Mouse (Mus musculus) mesoderm, embryonic 11.5 days (tissue): ENCODE results near the gene Cntn1.
A peak's percentile ranks its signal among the peaks of the same experiment; 100 is the strongest.
"Not testable (repeated sequence)": the region's sequence is repeated elsewhere in the genome, so short reads cannot be mapped to it uniquely, and the experiment has no call there.

Experiments used
- DNase-seq: peaks from one replicate; pipeline ENCODE4 v3.0.0-alpha.2; 2012; ENCODE audit warnings: low read depth, low spot score

The Cntn1 gene

GRCm38 (mm10) chr15:92268741-92269322 is 217.9 kb downstream of the Cntn1 start:
- no peak for DNase-seq

DNA sequence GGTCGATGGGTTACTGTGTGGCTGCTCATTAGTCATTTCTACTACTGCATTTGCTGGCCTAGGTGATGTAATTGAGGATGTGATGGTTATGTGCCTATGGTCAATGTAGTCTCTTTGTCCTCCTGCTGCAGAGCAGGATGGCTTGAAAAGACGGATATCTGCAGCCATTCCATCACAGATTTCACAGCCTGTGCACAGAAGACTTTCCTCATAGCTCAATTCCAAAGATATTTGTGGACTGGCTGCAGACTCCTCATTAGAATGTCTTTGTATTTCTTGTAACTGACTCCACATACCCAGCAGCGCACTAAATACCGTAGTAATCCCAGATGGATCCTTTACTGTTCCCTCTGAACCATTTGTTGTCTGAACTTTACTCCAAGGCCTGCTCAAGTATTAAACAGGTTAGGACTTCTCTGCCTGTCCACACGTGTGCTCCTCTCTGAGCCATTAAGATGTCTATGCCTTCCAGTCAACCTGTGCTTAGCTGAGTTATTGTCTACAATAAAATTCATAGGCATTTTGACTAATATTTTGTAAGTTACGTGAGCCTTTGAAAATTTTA is 220.9 kb downstream of the Cntn1 start:
- DNase-seq: no peak

DNA sequence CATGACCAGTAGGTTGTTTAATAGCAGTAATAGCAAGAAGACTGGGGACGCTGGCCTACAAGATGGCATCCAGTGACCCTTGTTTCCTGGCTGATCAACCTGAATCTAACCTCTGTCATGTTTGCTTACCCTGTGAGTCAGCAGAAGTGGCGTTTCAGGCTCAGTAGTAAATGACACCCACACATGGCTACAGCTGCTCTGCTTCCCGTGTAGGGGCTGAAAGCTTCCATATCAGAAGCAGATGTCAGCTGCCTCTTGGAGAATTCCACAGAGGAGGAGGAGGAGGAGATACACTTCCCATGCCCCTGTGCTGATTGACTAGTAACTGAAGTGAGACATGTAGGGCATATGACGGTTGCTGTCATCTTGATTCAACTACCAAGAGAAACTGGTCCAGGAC is 225.9 kb downstream of the Cntn1 start:
- peak; percentile 45 for DNase-seq

DNA sequence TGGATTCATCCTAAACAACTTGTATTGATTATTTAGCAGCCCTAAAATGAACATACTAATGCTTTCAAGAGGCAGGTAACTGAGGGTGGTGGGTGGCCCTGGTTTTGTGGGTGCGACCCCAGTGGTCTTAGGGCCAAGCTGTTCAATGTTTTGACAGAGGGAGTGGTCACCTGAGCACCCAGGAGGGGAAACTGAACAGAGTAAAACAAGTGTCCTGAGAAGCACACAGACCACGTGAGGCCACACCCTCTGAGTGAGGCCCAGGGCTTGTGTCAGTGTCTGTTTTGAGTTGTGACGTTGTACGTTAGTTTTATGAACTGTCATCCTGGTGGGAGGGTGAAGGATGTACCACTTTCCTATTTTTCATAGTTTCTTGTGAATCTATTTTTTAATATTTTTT is 227.0 kb downstream of the Cntn1 start:
- no peak for DNase-seq

GRCm38 (mm10) chr15:92280966-92281365 is 230.0 kb downstream of the Cntn1 start:
- DNase-seq: no peak

GRCm38 (mm10) chr15:92287616-92288015 is 236.7 kb downstream of the Cntn1 start:
- DNase-seq: no peak

GRCm38 (mm10) chr15:92296479-92296878 is 245.5 kb downstream of the Cntn1 start:
- DNase-seq: no peak

DNA sequence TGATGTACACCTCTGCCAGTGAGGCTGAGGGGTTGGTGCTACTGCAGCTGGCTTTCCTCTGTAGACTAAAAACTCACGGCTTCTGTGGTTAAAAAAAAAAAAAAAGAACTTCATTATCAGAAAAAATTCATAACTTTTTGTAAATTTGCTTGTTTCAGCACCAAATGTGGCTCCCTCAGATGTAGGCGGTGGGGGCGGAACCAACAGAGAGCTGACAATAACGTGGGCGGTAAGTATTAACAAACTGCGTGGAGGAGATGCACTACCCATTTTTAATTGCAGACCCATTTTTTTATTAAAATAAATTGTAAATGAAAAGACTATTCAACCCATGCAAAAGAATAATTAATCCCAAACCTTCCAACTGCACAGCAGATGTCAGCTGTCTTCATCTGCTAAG is 251.8 kb downstream of the Cntn1 start:
- no peak for DNase-seq

DNA sequence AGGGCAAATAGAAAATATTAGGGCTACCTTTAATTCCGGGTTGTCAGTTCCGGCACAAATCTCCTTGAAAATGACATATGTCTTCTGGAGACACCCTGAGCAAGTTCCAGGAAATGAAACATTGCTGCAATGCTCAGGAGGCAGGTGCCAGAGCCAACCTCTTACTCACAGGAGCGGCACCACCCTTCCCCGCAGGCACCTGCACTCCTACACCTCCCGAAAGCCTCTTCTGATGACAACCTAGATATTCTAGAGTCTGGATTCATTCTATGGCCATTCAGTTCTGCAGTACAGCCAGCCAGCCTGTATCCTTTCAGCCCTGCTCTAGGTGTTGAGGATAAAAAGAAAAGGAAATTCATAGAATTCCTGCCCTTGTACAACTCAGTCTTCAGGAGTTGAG is 253.3 kb downstream of the Cntn1 start:
- no peak for DNase-seq

GRCm38 (mm10) chr15:92321959-92322358 is 271.0 kb downstream of the Cntn1 start:
- no peak for DNase-seq

DNA sequence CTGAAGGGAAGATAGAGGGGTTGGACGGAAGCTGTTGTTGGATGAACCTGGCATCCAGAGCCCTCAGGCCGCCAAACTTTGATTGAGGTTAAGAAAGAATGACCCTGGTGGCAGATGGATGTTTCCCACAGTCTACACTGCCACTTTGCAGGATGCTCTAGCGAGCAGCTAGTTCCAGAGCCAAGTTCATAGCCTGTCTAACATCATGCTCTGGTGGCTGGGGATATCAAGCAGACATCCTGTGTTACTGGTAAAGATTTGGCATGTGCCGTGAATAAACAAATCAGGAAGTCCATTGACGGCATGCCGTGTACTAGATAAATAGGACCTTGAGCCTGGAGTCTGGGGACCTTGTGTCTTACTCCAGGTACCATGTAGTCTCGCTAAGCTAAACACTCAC is 276.1 kb downstream of the Cntn1 start:
- no peak for DNase-seq

DNA sequence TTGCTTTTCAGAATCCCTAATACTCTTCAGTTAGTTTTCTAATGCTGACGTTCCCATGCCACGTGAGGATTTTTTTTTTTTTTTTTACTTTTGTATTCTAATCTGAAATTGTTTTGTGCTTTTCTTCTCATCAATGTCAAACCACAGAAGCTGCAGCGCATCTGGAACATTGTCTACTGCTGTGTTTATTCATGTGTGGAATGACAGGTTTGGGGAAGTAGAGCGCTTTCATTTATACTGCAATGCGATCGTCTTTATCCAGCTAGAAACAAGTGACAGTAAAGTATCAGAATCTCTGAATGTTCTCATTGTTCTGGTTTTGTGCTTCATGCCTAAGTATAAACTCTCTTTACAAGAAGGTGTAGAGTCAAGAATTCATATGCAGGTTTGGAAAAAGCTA is 289.3 kb downstream of the Cntn1 start:
- DNase-seq: no peak

DNA sequence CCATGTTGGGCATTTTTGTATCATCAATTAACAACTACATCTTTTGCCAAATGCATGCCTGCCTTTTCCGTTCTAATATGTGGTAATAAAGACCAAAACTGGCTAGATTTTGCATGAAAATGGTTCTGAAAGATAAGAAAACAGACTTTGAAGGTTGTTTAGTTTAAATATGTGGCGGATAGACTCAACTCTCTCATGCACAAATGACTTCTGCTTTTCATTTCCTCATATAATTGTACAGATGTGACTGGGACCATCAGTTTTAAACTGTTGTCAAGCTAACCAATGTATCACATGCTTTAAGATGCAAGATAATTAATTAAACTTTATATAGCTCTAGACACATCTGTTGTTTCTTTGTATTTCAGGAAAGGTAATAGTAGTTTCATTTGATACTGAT is 290.5 kb downstream of the Cntn1 start:
- no peak for DNase-seq

GRCm38 (mm10) chr15:92344136-92344869 is 293.3 kb downstream of the Cntn1 start:
- no peak for DNase-seq

GRCm38 (mm10) chr15:92347426-92347825 is 296.5 kb downstream of the Cntn1 start:
- DNase-seq: no peak

GRCm38 (mm10) chr15:92347902-92348301 is 296.9 kb downstream of the Cntn1 start:
- DNase-seq: peak; percentile 73

DNA sequence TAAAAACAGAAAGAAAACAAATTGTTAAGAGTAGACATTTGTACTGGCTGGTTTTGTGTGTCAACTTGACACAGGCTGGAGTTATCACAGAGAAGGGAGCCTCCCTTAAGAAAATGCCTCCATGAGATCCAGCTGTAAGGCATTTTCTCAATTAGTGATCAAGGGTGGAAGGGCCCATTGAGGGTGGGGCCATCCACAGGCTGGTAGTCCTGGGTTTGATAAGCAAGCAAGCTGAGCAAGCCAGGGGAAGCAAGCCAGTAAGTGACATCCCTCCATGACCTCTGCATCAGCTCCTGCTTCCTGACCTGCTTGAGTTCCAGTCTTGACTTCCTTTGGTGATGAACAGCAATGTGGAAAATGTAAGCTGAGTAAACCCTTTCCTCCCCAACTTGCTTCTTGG is 297.5 kb downstream of the Cntn1 start:
- not testable (repeated sequence) for DNase-seq

DNA sequence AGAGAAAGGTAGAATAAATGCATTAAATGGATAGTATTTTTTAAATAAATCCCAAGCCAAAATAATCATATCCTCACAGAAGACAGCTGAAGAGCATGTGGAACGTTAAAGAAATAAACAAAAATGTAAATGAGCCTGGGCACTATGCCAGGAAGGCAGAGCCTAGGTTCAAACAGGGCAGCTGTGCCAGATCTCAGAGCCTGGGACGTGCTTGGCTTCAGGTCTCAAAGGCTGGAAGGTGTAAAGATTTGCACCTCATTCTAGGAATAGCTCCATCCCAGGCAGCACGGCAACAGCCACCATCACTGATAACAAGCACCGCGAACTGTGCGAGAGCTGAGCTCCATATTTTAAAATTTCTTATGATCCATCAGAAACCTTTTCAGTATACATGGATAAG is 313.2 kb downstream of the Cntn1 start:
- no peak for DNase-seq

- DNase-seq: no peak
Observed at GRCm38 (mm10) chr15:92364592-92364991, 313.6 kb downstream of the Cntn1 start.
